Mouse (Mus musculus) cortical plate, adult 2 months (tissue): ENCODE measurements around the gene Tmem150a. TPM values are rescaled to one million over a fixed set of nuclear protein-coding genes. Genes with fewer than 3 reads are reported as not detected.
A peak's percentile ranks its signal among the peaks of the same experiment; 100 is the strongest.

ENCODE experiments used
- H3K27ac ChIP-seq: fragments of 200-500 bp; 2 replicates; pipeline ENCODE4 v1.5.1; 2012; ENCODE audit warnings: low read length, control low read depth, inconsistent platforms; ENCODE audit not compliant: insufficient read depth
- H3K4me1 ChIP-seq: fragments of 200-500 bp; 2 replicates; pipeline ENCODE4 v1.6.1; 2011; ENCODE audit warnings: low read length; ENCODE audit not compliant: control insufficient read depth, insufficient read depth
- H3K4me3 ChIP-seq: fragments of 200-500 bp; 2 replicates; pipeline ENCODE4 v1.5.1; 2011; ENCODE audit warnings: mild to moderate bottlenecking, low read length, control low read depth; ENCODE audit not compliant: insufficient read depth
- CTCF ChIP-seq: fragments of 200-500 bp; IDR thresholded peaks from 2 replicates; pipeline ENCODE4 v1.5.1; 2011; ENCODE audit warnings: mild to moderate bottlenecking, control low read depth, low read length; ENCODE audit not compliant: insufficient read depth; ENCODE audit errors: extremely low read depth
- POLR2A ChIP-seq: fragments of 200-500 bp; IDR thresholded peaks from 2 replicates; pipeline ENCODE4 v1.6.1; 2011; ENCODE audit warnings: mild to moderate bottlenecking, low read length, control low read depth; ENCODE audit not compliant: insufficient read depth; ENCODE audit errors: extremely low read depth
- polyA plus RNA-seq: library from polyadenylated mRNA; depleted of rRNA; stranded (reverse); fragments of >200 nt; gene quantifications from 2 replicates; pipeline ENCODE4 v1.2.3, GENCODE M21; 2012

The Tmem150a gene
- polyA plus RNA-seq, 1 experiment, result 23.4 TPM

GRCm38 (mm10) chr6:72348411-72348810 lies 6.8 kb upstream of the Tmem150a start:
- H3K27ac ChIP-seq, result no peak overlapping the region; the same call in 1 of the 2 replicates
- no peak for TF ChIP-seq CTCF
- TF ChIP-seq POLR2A, result no peak
- peak overlapping the region; percentile 63; the same call in 1 of the 2 replicates for H3K4me3 ChIP-seq
- H3K4me1 ChIP-seq, result peaks cover 15% of the 10 kb centered on the region

- no peak for TF ChIP-seq CTCF
- no peak for TF ChIP-seq POLR2A
- Histone ChIP-seq H3K4me1 (peaks cover 13% of the 10 kb centered on the region), H3K27ac (no peak overlapping the region), H3K4me3 (no peak overlapping the region)
Observed at GRCm38 (mm10) chr6:72350214-72350613, 5.0 kb upstream of the Tmem150a start.

GRCm38 (mm10) chr6:72352636-72353405 lies 2.4 kb upstream of the Tmem150a start:
- peaks cover 16% of the 10 kb centered on the region for H3K4me1 ChIP-seq
- no peak overlapping the region for H3K4me3 ChIP-seq
- TF ChIP-seq CTCF, result no peak
- TF ChIP-seq POLR2A, result no peak
- no peak overlapping the region for H3K27ac ChIP-seq

- TF ChIP-seq CTCF, result no peak
- TF ChIP-seq POLR2A, result no peak
- Histone ChIP-seq H3K4me1 (peaks cover 9% of the 10 kb centered on the region), H3K4me3 (no peak overlapping the region), H3K27ac (no peak overlapping the region)
Observed at GRCm38 (mm10) chr6:72354025-72354424, 1.2 kb upstream of the Tmem150a start.

- 0 out of 2 replicates have a peak, but pooled peaks have one; percentile 6 for TF ChIP-seq POLR2A
- no peak for TF ChIP-seq CTCF
- H3K4me1 ChIP-seq, result peaks cover 7% of the 10 kb centered on the region
- peak overlapping the region; percentile 69 for H3K4me3 ChIP-seq
- H3K27ac ChIP-seq, result peak overlapping the region; percentile 89
Observed at GRCm38 (mm10) chr6:72356001-72356532, 820 bp downstream of the Tmem150a start.

- Histone ChIP-seq H3K27ac (no peak overlapping the region), H3K4me1 (peaks cover 7% of the 10 kb centered on the region)
- TF ChIP-seq CTCF (no peak), POLR2A (no peak)
Observed at GRCm38 (mm10) chr6:72357164-72358079, 2.2 kb downstream of the Tmem150a start.

GRCm38 (mm10) chr6:72358086-72358764 lies 3.0 kb downstream of the Tmem150a start:
- H3K4me3 ChIP-seq, result no peak overlapping the region
- peaks cover 3% of the 10 kb centered on the region; the same call in 1 of the 2 replicates for H3K4me1 ChIP-seq
- no peak overlapping the region for H3K27ac ChIP-seq
- TF ChIP-seq CTCF, result no peak
- TF ChIP-seq POLR2A, result peak; percentile 35; the same call in 1 of the 2 replicates

More at GRCm38 (mm10) chr6:72357164-72358079, 2.2 kb downstream of the Tmem150a start:
- H3K4me3 ChIP-seq, result no peak overlapping the region

GRCm38 (mm10) chr6:72359343-72359742 lies 4.1 kb downstream of the Tmem150a start:
- peaks cover 3% of the 10 kb centered on the region; the same call in 1 of the 2 replicates for H3K4me1 ChIP-seq
- TF ChIP-seq CTCF (no peak), POLR2A (no peak)
- H3K4me3 ChIP-seq, result no peak overlapping the region

More at GRCm38 (mm10) chr6:72359343-72359742, 4.1 kb downstream of the Tmem150a start:
- H3K27ac ChIP-seq, result no peak overlapping the region
